Mouse (Mus musculus): ENCODE measurements around the gene Skap2. TPM values are rescaled to one million over a fixed set of nuclear protein-coding genes. Genes with fewer than 3 reads are reported as not detected.

Skap2 gene
- polyA plus RNA-seq, 1 experiment from 2014 or later, result 35.5 TPM

GRCm38 (mm10) chr6:51808011-51808410, 204.3 kb downstream of the Skap2 start:
- H3K27me3 ChIP-seq (replicated peaks; ENCODE audit: control insufficient read depth, insufficient read depth, low read length), result no peaks in the 10 kb centered on the region
- DNase-seq (ENCODE audit: low spot score) (no peak), ATAC-seq (replicated peaks; ENCODE audit: low FRiP score) (no peak)
- H3K9me3 ChIP-seq (ENCODE audit: control insufficient read depth, low read length), result no peaks in the 10 kb centered on the region
- H3K4me1 ChIP-seq (replicated peaks; ENCODE audit: control insufficient read depth, insufficient read depth, low read length), result no peaks in the 10 kb centered on the region
- H3K4me3 ChIP-seq (ENCODE audit: low read depth, low read length), result no peak overlapping the region
- H3K4me2 ChIP-seq, result no peak overlapping the region
- no peak overlapping the region for H3K9ac ChIP-seq (ENCODE audit: low read depth, low read length)
- no peaks in the 10 kb centered on the region for H3K36me3 ChIP-seq (ENCODE audit: control insufficient read depth, insufficient read depth, low read length)
- WGBS, result 58% methylated on average over 6 of the region's 6 CpGs
- no peak overlapping the region for H3K27ac ChIP-seq (ENCODE audit: low read depth, low read length)

Other genes starting within 250 kb of the Skap2 start
- gene Hoxa1, start 145.8 kb upstream of the Skap2 start, polyA plus RNA-seq (2014; fragmentation: Nextera tagmentation; extraction: Ambion mirVana), result 2.6 and 3.2 TPM in 2 replicates
- gene Hoxa2, start 152.3 kb upstream of the Skap2 start, polyA plus RNA-seq (2014; fragmentation: Nextera tagmentation; extraction: Ambion mirVana), result 4.3 and 4.5 TPM in 2 replicates
- 0.60 and 1.0 TPM in 2 replicates for gene 5730596B20Rik, start 164.9 kb upstream of the Skap2 start, polyA plus RNA-seq (2014; fragmentation: Nextera tagmentation; extraction: Ambion mirVana)
- 2.3 and 3.1 TPM in 2 replicates for gene Hoxa4, start 179.2 kb upstream of the Skap2 start, polyA plus RNA-seq (2014; fragmentation: Nextera tagmentation; extraction: Ambion mirVana)
- 8.0 and 9.7 TPM in 2 replicates for gene Hoxa5, start 192.0 kb upstream of the Skap2 start, polyA plus RNA-seq (2014; fragmentation: Nextera tagmentation; extraction: Ambion mirVana)
- gene Hoxa6, start 196.2 kb upstream of the Skap2 start, polyA plus RNA-seq (2014; fragmentation: Nextera tagmentation; extraction: Ambion mirVana), result 0.45 and 0.71 TPM in 2 replicates
- 2.8 and 2.9 TPM in 2 replicates for gene Hoxa3, start 200.8 kb upstream of the Skap2 start, polyA plus RNA-seq (2014; fragmentation: Nextera tagmentation; extraction: Ambion mirVana)
- not detected in 2 replicates for gene Gm28308, start 200.8 kb upstream of the Skap2 start, polyA plus RNA-seq (2014; fragmentation: Nextera tagmentation; extraction: Ambion mirVana)
- gene Hoxa7, start 209.3 kb upstream of the Skap2 start, polyA plus RNA-seq (2014; fragmentation: Nextera tagmentation; extraction: Ambion mirVana), result 2.7 and 3.1 TPM in 2 replicates
- 1.8 and 2.2 TPM in 2 replicates for gene Hoxa9, start 218.5 kb upstream of the Skap2 start, polyA plus RNA-seq (2014; fragmentation: Nextera tagmentation; extraction: Ambion mirVana)
- gene Hoxa10, start 228.3 kb upstream of the Skap2 start, polyA plus RNA-seq (2014; fragmentation: Nextera tagmentation; extraction: Ambion mirVana), result 0.91 and 2.2 TPM in 2 replicates
- gene Hoxa11, start 233.3 kb upstream of the Skap2 start, polyA plus RNA-seq (2014; fragmentation: Nextera tagmentation; extraction: Ambion mirVana), result 0.18 and 0.26 TPM in 2 replicates
- gene Hoxa13, start 248.3 kb upstream of the Skap2 start, polyA plus RNA-seq (2014; fragmentation: Nextera tagmentation; extraction: Ambion mirVana), result 0.15 and 0.30 TPM in 2 replicates

Measured in liver, embryonic 11.5 days (tissue).